Mouse (Mus musculus) hindbrain, embryonic 15.5 days (tissue): Measurements from ENCODE around the gene Hmmr. TPM values are rescaled to one million over a fixed set of nuclear protein-coding genes. Genes with fewer than 3 reads are reported as not detected.

Experiments
- ATAC-seq: fragments of 200-750 bp; cut with Nextera tagmentation; 2 replicates; pipeline ENCODE4 v1.8.0; 2017; ENCODE audit warnings: low read depth, moderate number of reproducible peaks, moderate TSS enrichment; ENCODE audit not compliant: low FRiP score
- H3K27ac ChIP-seq: fragments of 300-500 bp; sonication (generic); replicated peaks from 2 replicates; pipeline ENCODE4 v1.5.1; 2015; ENCODE audit warnings: mild to moderate bottlenecking, inconsistent platforms
- H3K27me3 ChIP-seq: fragments of 300-500 bp; sonication (generic); 2 replicates; pipeline ENCODE4 v1.6.1; 2015; ENCODE audit warnings: control low read depth, inconsistent platforms
- H3K36me3 ChIP-seq: fragments of 300-500 bp; sonication (generic); 2 replicates; pipeline ENCODE4 v1.6.1; 2015; ENCODE audit warnings: control low read depth, inconsistent platforms
- H3K4me1 ChIP-seq: fragments of 300-500 bp; sonication (generic); replicated peaks from 2 replicates; pipeline ENCODE4 v1.6.1; 2015; ENCODE audit warnings: control low read depth, inconsistent platforms
- H3K4me2 ChIP-seq: fragments of 300-500 bp; sonication (generic); 2 replicates; pipeline ENCODE4 v1.6.1; 2015; ENCODE audit warnings: moderate library complexity, mild to moderate bottlenecking, inconsistent platforms
- H3K4me3 ChIP-seq: fragments of 300-500 bp; sonication (generic); 2 replicates; pipeline ENCODE4 v1.5.1; 2015; ENCODE audit warnings: mild to moderate bottlenecking, inconsistent platforms
- H3K9ac ChIP-seq: fragments of 300-500 bp; sonication (generic); 2 replicates; pipeline ENCODE4 v1.6.1; 2015; ENCODE audit warnings: inconsistent platforms
- H3K9me3 ChIP-seq: fragments of 300-500 bp; sonication (generic); 2 replicates; pipeline ENCODE4 v1.6.1; 2016; ENCODE audit warnings: control low read depth, inconsistent platforms
- WGBS: fragments of 180-500 bp; shearing (Covaris S2); methylation state at CpG from one replicate; pipeline ENCODE4 v1.1.7; 2015; 5-methylcytosine and 5-hydroxymethylcytosine counted together
- polyA plus RNA-seq: library from polyadenylated mRNA; unstranded; fragments of >200 nt; fragmentation: Nextera tagmentation; extraction: Ambion mirVana; gene quantifications from 2 replicates; pipeline ENCODE4 v1.2.1, GENCODE M21; 2015

Hmmr gene
- polyA plus RNA-seq = 8.1 and 9.4 TPM in 2 replicates

- peak; percentile 99 for ATAC-seq
- H3K9me3 ChIP-seq = no peaks in the 10 kb centered on the region
- peak within 1 kb of the TSS; percentile 92 for H3K4me3 ChIP-seq
- H3K4me1 ChIP-seq = peaks cover 19% of the 10 kb centered on the region
- WGBS = under 1% methylated on average over 52 of the region's 52 CpGs
- peak within 1 kb of the TSS; percentile 87 for H3K27ac ChIP-seq
- peak within 1 kb of the TSS; percentile 85 for H3K9ac ChIP-seq
- peaks cover 18% of the 10 kb centered on the region for H3K36me3 ChIP-seq
- peak within 1 kb of the TSS; percentile 93 for H3K4me2 ChIP-seq
- no peaks in the 10 kb centered on the region for H3K27me3 ChIP-seq
Measured at GRCm38 (mm10) chr11:40733339-40734174, at the start of gene Hmmr, which contains the start of gene Nudcd2. Gene Hmmr (minus strand): TSS chr11:40733422. Gene Nudcd2 (plus strand): TSS chr11:40733667.

GRCm38 (mm10) chr11:40781857-40782256 lies 48.6 kb upstream of the Hmmr start:
- no peak overlapping the region for H3K27ac ChIP-seq
- no peaks in the 10 kb centered on the region for H3K27me3 ChIP-seq
- no peak overlapping the region for H3K4me3 ChIP-seq
- 49% methylated on average over 2 of the region's 2 CpGs for WGBS
- H3K36me3 ChIP-seq = no peaks in the 10 kb centered on the region
- H3K9ac ChIP-seq = no peak overlapping the region
- no peaks in the 10 kb centered on the region for H3K4me1 ChIP-seq
- H3K4me2 ChIP-seq = no peak overlapping the region
- no peak for ATAC-seq
- no peaks in the 10 kb centered on the region for H3K9me3 ChIP-seq

GRCm38 (mm10) chr11:40775315-40776269 lies 42.4 kb upstream of the Hmmr start:
- Histone ChIP-seq H3K9me3 (no peaks in the 10 kb centered on the region), H3K27me3 (no peaks in the 10 kb centered on the region), H3K27ac (no peak overlapping the region), H3K4me3 (no peak overlapping the region), H3K4me1 (0 out of 2 replicates have a peak, but pooled peaks cover 2% of the 10 kb centered on the region), H3K9ac (no peak overlapping the region), H3K4me2 (no peak overlapping the region), H3K36me3 (no peaks in the 10 kb centered on the region)
- 54% methylated on average over 12 of the region's 12 CpGs for WGBS
- no peak for ATAC-seq

GRCm38 (mm10) chr11:40764690-40765089 lies 31.5 kb upstream of the Hmmr start:
- WGBS = 87% methylated on average over 4 of the region's 4 CpGs
- no peak overlapping the region for H3K4me2 ChIP-seq
- no peaks in the 10 kb centered on the region for H3K36me3 ChIP-seq
- H3K9ac ChIP-seq = no peak overlapping the region
- H3K4me1 ChIP-seq = no peaks in the 10 kb centered on the region
- H3K9me3 ChIP-seq = no peaks in the 10 kb centered on the region
- no peak for ATAC-seq
- H3K27me3 ChIP-seq = no peaks in the 10 kb centered on the region
- H3K4me3 ChIP-seq = no peak overlapping the region
- no peak overlapping the region for H3K27ac ChIP-seq

- no peaks in the 10 kb centered on the region for H3K4me1 ChIP-seq
- H3K9me3 ChIP-seq = no peaks in the 10 kb centered on the region
- H3K4me2 ChIP-seq = no peak overlapping the region
- WGBS = 44% methylated on average over 2 of the region's 2 CpGs
- H3K9ac ChIP-seq = no peak overlapping the region
- H3K27me3 ChIP-seq = no peaks in the 10 kb centered on the region
- H3K36me3 ChIP-seq = no peaks in the 10 kb centered on the region
- no peak for ATAC-seq
- H3K27ac ChIP-seq = no peak overlapping the region
- no peak overlapping the region for H3K4me3 ChIP-seq
Measured at GRCm38 (mm10) chr11:40763395-40763794, 30.2 kb upstream of the Hmmr start.

- no peak overlapping the region for H3K4me3 ChIP-seq
- H3K36me3 ChIP-seq = no peaks in the 10 kb centered on the region
- H3K27me3 ChIP-seq = no peaks in the 10 kb centered on the region
- no peak for ATAC-seq
- no peaks in the 10 kb centered on the region for H3K9me3 ChIP-seq
- H3K27ac ChIP-seq = no peak overlapping the region
- no peak overlapping the region for H3K4me2 ChIP-seq
- 84% methylated on average over 8 of the region's 8 CpGs for WGBS
- H3K4me1 ChIP-seq = peaks cover 3% of the 10 kb centered on the region; the same call in 1 of the 2 replicates
- H3K9ac ChIP-seq = no peak overlapping the region
Measured at GRCm38 (mm10) chr11:40759896-40760295, 26.7 kb upstream of the Hmmr start.

- Histone ChIP-seq H3K36me3 (peaks cover 3% of the 10 kb centered on the region; the same call in 1 of the 2 replicates), H3K9me3 (no peaks in the 10 kb centered on the region), H3K9ac (no peak overlapping the region; the same call in 1 of the 2 replicates), H3K27ac (no peak overlapping the region), H3K4me1 (peaks cover 12% of the 10 kb centered on the region; the same call in 1 of the 2 replicates), H3K27me3 (no peaks in the 10 kb centered on the region), H3K4me3 (peak overlapping the region; percentile 89; the same call in 1 of the 2 replicates), H3K4me2 (peak overlapping the region; percentile 78)
- WGBS = 87% methylated on average over 8 of the region's 8 CpGs
- no peak for ATAC-seq
Measured at GRCm38 (mm10) chr11:40755968-40756367, 22.7 kb upstream of the Hmmr start.

- Histone ChIP-seq H3K27me3 (no peaks in the 10 kb centered on the region), H3K9ac (peak within 1 kb of the TSS; percentile 87), H3K36me3 (peaks cover 3% of the 10 kb centered on the region; the same call in 1 of the 2 replicates), H3K4me3 (peak within 1 kb of the TSS; percentile 89), H3K9me3 (no peaks in the 10 kb centered on the region), H3K27ac (peak within 1 kb of the TSS; percentile 65), H3K4me1 (peaks cover 12% of the 10 kb centered on the region; the same call in 1 of the 2 replicates), H3K4me2 (peak within 1 kb of the TSS; percentile 78)
- peak; percentile 99 for ATAC-seq
- under 1% methylated on average over 25 of the region's 25 CpGs for WGBS
Measured at GRCm38 (mm10) chr11:40755109-40755627, 21.9 kb upstream of the Hmmr start, which contains the start of gene Ccng1. Gene Ccng1 (minus strand): TSS chr11:40755311.

GRCm38 (mm10) chr11:40754664-40755107 lies 21.5 kb upstream of the Hmmr start:
- no peaks in the 10 kb centered on the region for H3K27me3 ChIP-seq
- peak overlapping the region; percentile 65 for H3K27ac ChIP-seq
- peaks cover 12% of the 10 kb centered on the region; the same call in 1 of the 2 replicates for H3K4me1 ChIP-seq
- H3K4me2 ChIP-seq = peak overlapping the region; percentile 78
- peaks cover 3% of the 10 kb centered on the region; the same call in 1 of the 2 replicates for H3K36me3 ChIP-seq
- peak overlapping the region; percentile 89 for H3K4me3 ChIP-seq
- 2% methylated on average over 19 of the region's 19 CpGs for WGBS
- ATAC-seq = peak; percentile 86
- no peaks in the 10 kb centered on the region for H3K9me3 ChIP-seq
- peak overlapping the region; percentile 87 for H3K9ac ChIP-seq

- H3K9ac ChIP-seq = no peak overlapping the region
- no peaks in the 10 kb centered on the region for H3K27me3 ChIP-seq
- no peak overlapping the region for H3K4me3 ChIP-seq
- H3K4me1 ChIP-seq = peaks cover 12% of the 10 kb centered on the region; the same call in 1 of the 2 replicates
- no peaks in the 10 kb centered on the region for H3K9me3 ChIP-seq
- ATAC-seq = no peak
- peak overlapping the region; percentile 78 for H3K4me2 ChIP-seq
- H3K27ac ChIP-seq = no peak overlapping the region
- 78% methylated on average over 6 of the region's 6 CpGs for WGBS
- H3K36me3 ChIP-seq = peaks cover 3% of the 10 kb centered on the region; the same call in 1 of the 2 replicates
Measured at GRCm38 (mm10) chr11:40753836-40754235, 20.6 kb upstream of the Hmmr start.

GRCm38 (mm10) chr11:40747716-40748115 lies 14.5 kb upstream of the Hmmr start:
- Histone ChIP-seq H3K36me3 (peaks cover 3% of the 10 kb centered on the region; the same call in 1 of the 2 replicates), H3K9me3 (no peaks in the 10 kb centered on the region), H3K9ac (no peak overlapping the region), H3K27ac (no peak overlapping the region), H3K4me3 (no peak overlapping the region), H3K27me3 (no peaks in the 10 kb centered on the region), H3K4me2 (no peak overlapping the region), H3K4me1 (no peaks in the 10 kb centered on the region)
- WGBS = 63% methylated on average over 2 of the region's 2 CpGs
- ATAC-seq = no peak
